Mouse (Mus musculus): Measurements from ENCODE around the gene Gm3636.
"Not testable (repeated sequence)": the region's sequence is repeated elsewhere in the genome, so short reads cannot be mapped to it uniquely, and the experiment has no call there.

Gene Gm3636

DNA sequence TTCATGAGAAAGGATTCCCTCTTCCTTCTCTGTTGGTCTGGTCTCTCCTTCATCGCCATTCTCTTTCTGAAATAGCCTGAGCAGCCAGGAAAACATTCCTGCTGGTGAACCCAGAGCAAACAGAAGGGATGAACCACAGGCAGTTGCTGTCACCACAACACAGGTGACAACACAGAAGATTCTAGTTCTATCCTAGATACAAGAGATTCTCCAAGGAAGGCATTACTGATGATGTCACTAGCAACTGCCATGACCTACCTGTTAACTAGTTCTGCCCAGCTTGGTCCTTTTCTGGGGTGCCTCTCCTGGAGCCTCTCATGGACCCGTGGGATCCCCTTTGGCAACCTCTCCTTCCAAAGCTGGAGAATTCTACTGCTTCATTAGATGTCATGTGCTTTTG is at the start of gene Gm3636:
Gene Gm3636, minus strand, starts transcription at position 101 of the 400 bp plus-strand sequence.
- DNase-seq: not testable (repeated sequence)

DNA sequence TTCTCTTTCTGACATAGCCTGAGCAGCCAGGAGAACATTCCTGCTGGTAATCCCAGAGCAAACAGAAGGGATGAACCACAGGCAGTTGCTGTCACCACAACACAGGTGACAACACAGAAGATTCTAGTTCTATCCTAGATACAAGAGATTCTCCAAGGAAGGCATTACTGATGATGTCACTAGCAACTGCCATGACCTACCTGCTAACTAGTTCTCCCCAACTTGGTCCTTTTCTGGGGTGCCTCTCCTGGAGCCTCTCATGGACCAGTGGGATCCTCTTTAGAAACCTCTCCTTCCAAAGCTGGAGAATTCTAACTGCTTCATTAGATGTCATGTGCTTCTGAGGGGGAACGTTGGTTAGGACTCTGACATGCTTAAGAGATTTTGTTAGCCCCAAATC is 32.2 kb upstream of the Gm3636 start, which contains the start of gene Gm8362:
Gene Gm8362, minus strand, starts transcription at position 101 of the 400 bp plus-strand sequence.
- not testable (repeated sequence) for DNase-seq

DNA sequence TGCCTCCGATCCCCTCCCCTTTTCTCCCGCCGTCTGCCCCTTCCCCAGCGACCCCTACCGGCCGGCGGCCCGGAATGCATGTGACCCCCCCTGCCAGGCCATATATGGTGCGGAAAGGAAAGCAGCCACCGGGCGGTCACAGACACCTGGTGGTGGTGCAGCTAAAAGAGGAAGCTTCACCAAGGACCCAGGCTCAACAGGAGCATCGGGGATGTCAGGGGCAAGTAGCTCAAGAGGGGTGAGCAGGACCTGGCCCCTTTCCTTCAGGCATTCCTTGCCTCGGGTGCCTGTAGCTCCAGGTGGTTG is 15.1 kb upstream of the Gm3636 start:
- DNase-seq: peak; percentile 43

DNA sequence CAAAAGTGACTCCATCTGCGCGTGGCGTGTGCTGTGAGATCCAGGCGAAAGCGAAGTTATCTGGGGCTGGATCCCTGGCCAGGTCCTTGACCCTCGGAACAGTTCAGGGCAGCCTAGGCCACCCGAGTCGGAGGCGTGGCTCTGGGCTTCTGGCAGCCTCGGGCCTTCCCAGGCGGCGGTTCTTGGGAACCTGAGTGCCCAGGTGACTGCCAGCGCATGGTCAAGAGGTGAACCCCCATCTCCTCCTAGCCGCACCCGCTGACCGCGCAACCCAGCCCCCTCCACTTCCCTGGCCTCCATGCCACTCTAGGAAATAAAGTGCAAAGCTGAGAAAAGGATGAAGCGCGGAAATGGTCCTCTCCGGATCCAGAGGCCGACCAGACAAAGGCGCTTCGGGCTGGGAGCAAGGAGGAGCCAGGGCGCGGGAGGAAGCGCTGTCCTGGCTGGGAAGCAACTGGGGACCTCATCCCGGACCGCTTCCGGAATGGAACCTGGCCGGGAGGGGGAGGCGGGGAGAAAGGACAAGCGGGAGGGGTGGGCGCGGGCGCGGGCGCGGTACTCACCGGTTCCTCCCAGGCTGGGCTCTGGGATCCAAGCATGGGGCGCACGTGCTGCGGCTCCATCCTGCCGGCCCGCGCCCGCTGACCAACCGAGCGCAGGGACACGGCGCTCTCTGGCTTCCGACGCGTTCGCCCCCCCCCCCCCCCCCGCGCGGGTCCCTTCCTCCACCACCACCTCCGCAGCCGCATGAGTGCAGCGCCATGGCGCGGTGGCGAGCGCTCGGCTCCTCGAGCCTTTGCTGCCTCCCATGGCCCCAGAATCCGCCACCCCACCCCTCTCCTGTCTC is 14.5 kb upstream of the Gm3636 start:
- peak; percentile 25 for DNase-seq

DNA sequence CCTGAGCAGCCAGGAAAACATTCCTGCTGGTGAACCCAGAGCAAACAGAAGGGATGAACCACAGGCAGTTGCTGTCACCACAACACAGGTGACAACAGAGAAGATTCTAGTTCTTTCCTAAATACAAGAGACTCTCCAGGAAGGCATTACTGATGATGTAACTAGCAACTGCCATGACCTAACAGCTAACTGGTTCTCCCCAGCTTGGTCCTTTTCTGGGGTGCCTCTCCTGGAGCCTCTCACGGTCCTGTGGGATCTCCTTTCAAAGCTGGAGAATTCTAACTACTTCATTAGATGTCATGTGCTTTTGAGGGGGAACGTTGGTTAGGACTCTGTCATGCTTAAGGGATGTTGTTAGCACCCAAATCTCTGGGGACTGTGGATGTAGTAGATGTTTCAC is 22.0 kb downstream of the Gm3636 start, which contains the start of gene Gm8050:
Gene Gm8050, minus strand, starts transcription at position 101 of the 400 bp plus-strand sequence.
- DNase-seq: not testable (repeated sequence)

Measured in thymus, postnatal 14 days (tissue).